Mouse (Mus musculus): ENCODE measurements at regions not wholly inside any gene's neighbourhood (a gene's known extent, or its start where the extent isn't known, plus 50 kb on each side); places are given as distances from the start of the nearest gene placed in this dataset.

DNA sequence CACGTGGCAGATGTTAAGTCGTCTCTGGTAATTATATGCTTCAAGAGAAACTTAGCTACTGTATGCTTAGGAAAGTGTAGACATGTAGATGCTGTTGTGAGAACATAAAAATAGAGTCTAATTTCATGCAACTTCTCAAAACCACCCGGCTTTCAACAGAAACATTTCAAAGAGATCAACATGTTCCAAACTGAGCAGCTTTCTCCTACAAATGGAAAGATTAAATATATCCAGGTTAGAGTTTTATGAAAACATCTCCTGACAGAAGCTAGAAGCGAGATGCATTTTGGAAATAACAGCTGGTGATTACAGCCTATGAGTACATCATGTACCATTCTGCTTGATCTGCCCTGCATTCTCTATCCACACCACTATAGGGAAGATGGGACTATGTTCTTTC lies 345.4 kb downstream of the Nsun3 start:
- TF ChIP-seq EP300 (IDR thresholded peaks at IDR 0.05) (no peak), CTCF (IDR thresholded peaks at IDR 0.05) (no peak)
